Mouse (Mus musculus) midbrain, embryonic 15.5 days (tissue): ENCODE data around the gene Chst3. TPM values are rescaled to one million over a fixed set of nuclear protein-coding genes. Genes with fewer than 3 reads are reported as not detected.
"Not testable (repeated sequence)": the region's sequence is repeated elsewhere in the genome, so short reads cannot be mapped to it uniquely, and the experiment has no call there.

Source experiments
- ATAC-seq: fragments of 200-750 bp; cut with Nextera tagmentation; replicated peaks from 2 replicates; pipeline ENCODE4 v1.8.0; 2017; ENCODE audit warnings: moderate TSS enrichment
- H3K27ac ChIP-seq: fragments of 300-500 bp; sonication (generic); 2 replicates; pipeline ENCODE4 v1.5.1; 2015; ENCODE audit warnings: mild to moderate bottlenecking, inconsistent platforms
- H3K27me3 ChIP-seq: fragments of 300-500 bp; sonication (generic); replicated peaks from 2 replicates; pipeline ENCODE4 v1.6.1; 2015; ENCODE audit warnings: inconsistent platforms
- H3K36me3 ChIP-seq: fragments of 300-500 bp; sonication (generic); replicated peaks from 2 replicates; pipeline ENCODE4 v1.6.1; 2015; ENCODE audit warnings: inconsistent platforms
- H3K4me1 ChIP-seq: fragments of 300-500 bp; sonication (generic); 2 replicates; pipeline ENCODE4 v1.6.1; 2015; ENCODE audit warnings: inconsistent platforms
- H3K4me2 ChIP-seq: fragments of 300-500 bp; sonication (generic); 2 replicates; pipeline ENCODE4 v1.6.1; 2015; ENCODE audit warnings: inconsistent platforms, mild to moderate bottlenecking, moderate library complexity
- H3K4me3 ChIP-seq: fragments of 300-500 bp; sonication (generic); 2 replicates; pipeline ENCODE4 v1.5.1; 2015; ENCODE audit warnings: mild to moderate bottlenecking, inconsistent platforms
- H3K9ac ChIP-seq: fragments of 300-500 bp; sonication (generic); 2 replicates; pipeline ENCODE4 v1.6.1; 2015; ENCODE audit warnings: mild to moderate bottlenecking, inconsistent platforms
- H3K9me3 ChIP-seq: fragments of 300-500 bp; sonication (generic); 2 replicates; pipeline ENCODE4 v1.6.1; 2016; ENCODE audit warnings: inconsistent platforms
- WGBS: fragments of 180-500 bp; shearing (Covaris S2); methylation state at CpG from one replicate; pipeline ENCODE4 v1.1.7; 2015; ENCODE audit warnings: mixed read lengths; 5-methylcytosine and 5-hydroxymethylcytosine counted together
- polyA plus RNA-seq: library from polyadenylated mRNA; unstranded; fragments of >200 nt; fragmentation: Nextera tagmentation; extraction: Ambion mirVana; gene quantifications from 2 replicates; pipeline ENCODE4 v1.2.1, GENCODE M21; 2015

Chst3 gene
- polyA plus RNA-seq, 1 experiment from 2014 or later: 1.1 TPM

DNA sequence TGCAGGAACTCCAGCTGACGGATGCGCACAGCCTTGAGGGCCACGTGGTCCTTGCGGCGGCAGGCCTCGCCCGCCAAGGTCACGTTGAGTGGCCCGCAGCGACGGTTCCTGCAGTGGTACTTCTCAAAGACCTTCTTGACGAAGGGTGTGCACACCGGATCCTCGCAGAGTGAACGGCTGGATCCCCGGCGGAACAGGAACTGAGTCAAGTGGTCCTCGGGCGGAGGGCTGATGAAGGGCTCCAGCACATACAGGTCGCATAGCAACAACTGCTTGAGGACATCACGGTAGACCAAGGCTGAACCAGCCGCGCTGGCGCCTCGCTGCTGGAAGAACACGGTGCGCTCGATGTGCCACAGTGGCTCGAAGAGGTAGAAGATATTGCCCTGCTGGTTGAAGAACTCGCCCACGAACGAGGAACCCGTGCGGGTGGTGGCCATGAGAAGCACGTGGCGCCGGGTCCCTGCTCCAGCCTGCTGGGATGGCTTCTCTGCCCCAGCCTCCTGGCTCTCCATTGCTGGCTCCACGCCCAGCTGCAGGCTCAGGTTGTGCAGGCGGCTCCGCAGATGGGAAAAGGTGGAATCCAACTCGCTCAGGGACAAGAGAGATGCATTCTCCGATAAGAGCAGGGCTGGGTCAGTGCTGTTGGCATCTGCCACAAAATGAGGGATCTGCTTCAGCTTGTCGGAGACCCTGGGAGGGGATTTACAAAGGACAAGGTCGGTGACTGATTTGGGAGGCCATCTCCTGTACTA is 32.7 kb downstream of the Chst3 start:
- Histone ChIP-seq H3K4me3 (no peak overlapping the region), H3K27me3 (no peaks in the 10 kb centered on the region), H3K36me3 (no peaks in the 10 kb centered on the region), H3K4me1 (peaks cover under 1% of the 10 kb centered on the region), H3K9me3 (no peaks in the 10 kb centered on the region), H3K27ac (no peak overlapping the region), H3K9ac (no peak overlapping the region), H3K4me2 (no peak overlapping the region)
- 89% methylated on average over 44 of the region's 44 CpGs for WGBS
- ATAC-seq: no peak

DNA sequence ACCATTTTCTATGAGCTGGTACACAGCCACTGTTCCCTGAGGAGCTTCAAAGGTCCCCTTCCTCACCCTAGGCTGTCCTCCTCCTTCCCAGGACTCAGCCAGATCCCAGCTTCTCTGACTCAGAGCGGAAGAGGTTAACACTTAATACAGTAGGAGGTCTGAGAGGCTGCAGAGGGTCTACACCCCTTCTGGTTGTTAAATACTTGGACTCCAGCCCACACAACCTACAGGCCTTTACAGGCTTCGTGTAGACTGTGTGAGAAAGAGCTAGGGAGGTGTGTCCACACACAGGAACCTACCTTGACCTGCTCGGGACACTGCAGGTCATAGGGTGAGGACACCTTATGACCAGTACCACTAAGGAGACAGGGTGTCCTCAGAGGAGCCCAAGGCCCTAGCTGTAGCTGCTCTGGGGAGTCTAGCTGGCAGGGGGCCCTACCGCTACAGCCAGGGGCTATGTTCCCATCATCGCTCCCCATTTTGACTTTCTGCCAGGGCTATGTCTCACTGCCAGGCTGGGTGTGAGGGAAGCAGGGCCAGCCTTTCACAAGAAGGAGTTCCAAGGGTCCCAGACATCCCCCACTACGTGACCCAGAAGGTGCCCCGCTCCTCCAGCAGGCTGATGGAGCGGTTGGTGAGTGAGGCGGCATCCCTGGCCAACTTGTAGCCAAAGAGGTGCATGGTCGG is 33.9 kb downstream of the Chst3 start:
- WGBS: 84% methylated on average over 10 of the region's 10 CpGs
- Histone ChIP-seq H3K27me3 (no peaks in the 10 kb centered on the region), H3K9me3 (no peaks in the 10 kb centered on the region), H3K4me1 (no peaks in the 10 kb centered on the region), H3K27ac (no peak overlapping the region), H3K9ac (no peak overlapping the region), H3K4me3 (no peak overlapping the region), H3K4me2 (no peak overlapping the region), H3K36me3 (no peaks in the 10 kb centered on the region)
- ATAC-seq: no peak

DNA sequence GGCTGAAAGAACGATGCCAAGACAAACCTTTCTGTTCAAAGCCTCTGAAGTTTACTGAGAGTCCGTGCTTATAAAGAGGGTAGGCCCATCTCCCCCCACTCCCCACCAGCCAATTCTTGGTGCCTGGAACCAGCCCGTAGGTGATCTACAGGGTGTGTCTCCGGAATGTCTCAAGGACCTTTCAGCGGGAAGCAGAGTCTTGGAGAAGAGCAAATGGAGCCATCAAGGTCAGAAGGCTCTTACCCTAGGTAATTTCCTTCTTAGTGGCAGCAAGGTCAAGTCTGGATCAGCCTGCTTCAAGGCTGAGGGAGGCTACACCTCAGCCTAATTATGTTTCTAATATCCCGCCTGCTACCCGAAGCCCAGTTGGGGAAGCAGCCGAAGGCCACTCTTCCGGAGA is 43.8 kb downstream of the Chst3 start:
- ATAC-seq, H3K4me1 ChIP-seq, H3K4me2 ChIP-seq, H3K4me3 ChIP-seq, H3K27ac ChIP-seq, H3K27me3 ChIP-seq, H3K9ac ChIP-seq, H3K36me3 ChIP-seq, H3K9me3 ChIP-seq: not testable (repeated sequence)
- 90% methylated on average over 9 of the region's 9 CpGs for WGBS

DNA sequence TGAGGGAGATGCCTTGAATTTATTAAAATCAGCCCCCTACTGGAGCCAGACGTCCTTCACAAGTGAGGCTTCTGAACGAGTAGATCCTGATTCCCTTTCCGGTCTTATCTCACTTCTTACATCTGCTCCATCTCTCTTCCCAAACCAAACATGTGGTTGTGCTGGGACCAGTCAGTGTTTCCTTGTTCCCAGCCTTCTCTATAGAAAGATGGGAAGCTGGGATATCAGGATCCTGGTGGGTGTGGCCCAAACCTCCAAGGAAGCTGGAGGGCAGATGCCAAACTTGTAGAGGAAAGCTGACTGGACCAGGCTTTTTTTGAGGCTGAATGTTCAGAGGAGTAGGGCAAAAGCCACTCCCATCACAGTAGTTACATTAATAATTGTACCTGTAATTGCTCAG is 44.6 kb downstream of the Chst3 start:
- WGBS: 72% methylated on average over 3 of the region's 3 CpGs
- no peak for ATAC-seq
- H3K4me3 ChIP-seq: no peak overlapping the region

DNA sequence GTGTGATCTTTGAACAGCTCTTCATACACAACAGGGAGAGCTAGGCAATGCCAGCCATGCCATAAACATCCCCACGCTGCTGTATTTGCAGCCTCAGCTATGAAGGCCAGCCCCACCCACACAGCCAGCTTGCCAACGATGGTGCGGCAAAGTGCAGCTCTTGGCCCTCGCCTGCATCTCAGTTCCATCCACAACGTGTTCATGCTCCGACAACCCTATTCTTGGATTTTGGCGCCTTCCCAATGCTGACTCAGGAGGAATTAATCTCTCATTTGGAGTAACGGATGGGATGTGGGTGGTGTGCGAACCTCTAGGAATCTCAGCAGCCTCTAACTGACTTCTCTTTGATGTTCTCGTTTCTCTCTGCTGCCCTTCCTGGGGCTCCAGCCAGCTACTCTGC is 46.0 kb downstream of the Chst3 start:
- Histone ChIP-seq H3K27me3 (no peaks in the 10 kb centered on the region), H3K9ac (no peak overlapping the region), H3K4me3 (no peak overlapping the region), H3K4me1 (no peaks in the 10 kb centered on the region), H3K36me3 (no peaks in the 10 kb centered on the region), H3K27ac (no peak overlapping the region), H3K9me3 (no peaks in the 10 kb centered on the region), H3K4me2 (no peak overlapping the region)
- no peak for ATAC-seq
- 55% methylated on average over 10 of the region's 10 CpGs for WGBS

More for the DNA sequence above, 44.6 kb downstream of the Chst3 start:
- Histone ChIP-seq H3K27ac (no peak overlapping the region), H3K4me1 (no peaks in the 10 kb centered on the region), H3K36me3 (no peaks in the 10 kb centered on the region), H3K9me3 (no peaks in the 10 kb centered on the region), H3K9ac (no peak overlapping the region), H3K4me2 (no peak overlapping the region), H3K27me3 (no peaks in the 10 kb centered on the region)

DNA sequence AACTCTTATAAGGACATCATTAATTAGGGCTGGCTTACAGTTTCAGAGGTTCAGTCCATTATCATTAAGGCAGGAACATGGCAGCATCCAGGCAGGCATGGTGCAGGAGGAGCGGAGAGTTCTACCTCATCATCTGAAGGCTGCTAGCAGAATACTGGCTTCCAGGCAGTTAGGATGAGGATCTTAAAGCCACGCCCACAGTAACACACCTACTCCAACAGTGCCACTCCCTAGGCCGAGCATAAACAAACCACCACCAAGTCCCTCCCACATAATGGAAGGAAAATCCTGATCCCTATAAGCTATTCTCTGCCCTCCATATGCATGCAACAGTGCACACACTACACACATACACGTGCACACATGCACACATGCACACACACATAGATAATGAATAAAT is 46.8 kb downstream of the Chst3 start:
- H3K9ac ChIP-seq: no peak overlapping the region
- ATAC-seq: no peak
- whole genome bisulfite sequencing: 96% methylated on average over 4 of the region's 4 CpGs
- H3K27me3 ChIP-seq: no peaks in the 10 kb centered on the region
- no peak overlapping the region for H3K4me3 ChIP-seq
- no peaks in the 10 kb centered on the region for H3K9me3 ChIP-seq
- H3K4me2 ChIP-seq: no peak overlapping the region
- no peaks in the 10 kb centered on the region for H3K4me1 ChIP-seq
- H3K36me3 ChIP-seq: no peaks in the 10 kb centered on the region
- H3K27ac ChIP-seq: no peak overlapping the region

DNA sequence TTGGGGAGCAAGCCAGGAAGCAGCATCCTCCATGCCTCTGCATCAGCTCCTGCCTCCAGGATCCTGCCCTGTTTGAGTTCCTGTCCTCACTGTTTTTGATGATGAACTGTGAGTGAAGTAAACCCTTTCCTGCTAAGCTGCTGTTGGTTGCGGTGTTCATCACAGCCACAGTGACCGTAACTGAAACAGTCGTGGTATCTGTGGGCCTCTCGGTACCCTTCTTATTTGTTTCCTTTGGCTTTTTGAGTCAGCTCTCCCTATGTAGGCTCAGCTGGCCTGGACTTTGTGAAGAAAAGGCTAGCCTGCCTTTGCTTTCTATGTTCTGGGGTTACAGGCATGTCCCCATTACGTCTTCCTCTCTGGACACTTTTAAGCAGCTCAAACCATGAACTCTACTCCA is 47.7 kb downstream of the Chst3 start:
- H3K36me3 ChIP-seq: no peaks in the 10 kb centered on the region
- ATAC-seq: no peak
- H3K27me3 ChIP-seq: no peaks in the 10 kb centered on the region
- H3K9me3 ChIP-seq: no peaks in the 10 kb centered on the region
- H3K4me2 ChIP-seq: no peak overlapping the region
- H3K27ac ChIP-seq: no peak overlapping the region
- WGBS: 93% methylated on average over 5 of the region's 5 CpGs
- H3K4me1 ChIP-seq: no peaks in the 10 kb centered on the region
- no peak overlapping the region for H3K9ac ChIP-seq
- no peak overlapping the region for H3K4me3 ChIP-seq

DNA sequence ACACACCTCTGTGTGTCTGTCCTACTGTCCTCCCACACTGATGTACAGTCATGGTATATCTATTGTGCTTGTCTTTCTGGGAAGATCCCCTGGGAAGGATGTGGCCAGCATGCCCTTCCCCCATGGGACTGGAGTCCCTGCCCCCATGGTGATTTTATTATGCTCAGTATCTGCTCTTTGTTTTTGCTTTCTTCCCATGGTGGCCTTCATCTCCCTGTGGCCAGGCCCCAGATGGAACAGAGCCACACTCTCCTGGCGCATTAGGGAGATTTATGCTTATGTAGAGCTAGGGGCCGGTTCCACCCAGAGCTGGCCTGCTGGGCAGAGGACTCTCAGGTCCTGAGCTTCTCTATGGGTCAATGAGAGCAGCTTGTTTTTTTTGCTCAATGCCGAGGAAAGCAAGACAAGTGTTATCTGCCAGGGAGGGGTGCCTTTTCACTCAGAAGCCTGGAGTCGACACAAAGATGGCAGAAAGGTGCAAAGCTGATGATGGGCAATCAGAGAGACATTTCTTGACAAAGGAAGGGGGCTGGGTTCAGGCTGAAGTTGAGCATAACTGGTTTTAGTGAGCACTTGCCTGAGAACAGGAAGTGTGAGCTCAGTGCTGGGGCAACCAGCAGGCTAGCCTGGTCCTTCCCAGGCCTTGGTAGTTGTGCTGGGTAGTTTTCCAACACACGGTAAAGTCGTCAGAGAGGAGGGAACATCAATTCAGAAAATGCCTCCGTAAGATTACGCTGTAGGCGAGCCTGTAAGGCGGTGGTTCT is 48.6 kb downstream of the Chst3 start:
- no peaks in the 10 kb centered on the region for H3K36me3 ChIP-seq
- no peak overlapping the region for H3K27ac ChIP-seq
- H3K4me3 ChIP-seq: no peak overlapping the region
- H3K9ac ChIP-seq: no peak overlapping the region
- no peaks in the 10 kb centered on the region for H3K9me3 ChIP-seq
- no peak overlapping the region for H3K4me2 ChIP-seq
- H3K4me1 ChIP-seq: no peaks in the 10 kb centered on the region
- ATAC-seq: no peak
- no peaks in the 10 kb centered on the region for H3K27me3 ChIP-seq
- 82% methylated on average over 10 of the region's 10 CpGs for WGBS

DNA sequence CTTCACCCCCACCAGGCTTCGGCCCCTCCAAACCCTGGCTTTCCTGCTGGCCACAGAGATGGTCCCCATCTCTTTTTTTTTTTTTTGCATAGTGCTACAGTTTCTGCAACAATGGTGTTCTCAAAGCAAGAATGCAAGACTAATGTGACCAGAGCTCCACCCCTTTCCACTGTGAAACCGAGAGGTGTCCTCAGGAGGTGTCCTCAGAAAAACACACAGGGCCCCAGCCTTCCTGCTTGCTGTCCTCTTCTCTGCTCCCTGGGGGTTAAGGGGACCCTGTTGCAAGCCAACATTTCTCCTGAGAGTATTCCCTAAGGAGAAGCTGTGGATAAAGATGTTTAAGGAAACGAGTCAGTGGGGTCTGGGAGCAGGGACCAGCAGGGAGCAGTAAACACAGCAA is 50.1 kb downstream of the Chst3 start:
- 63% methylated on average over 3 of the region's 3 CpGs for WGBS
- Histone ChIP-seq H3K27me3 (no peaks in the 10 kb centered on the region), H3K36me3 (no peaks in the 10 kb centered on the region), H3K4me1 (no peaks in the 10 kb centered on the region), H3K27ac (no peak overlapping the region), H3K9ac (no peak overlapping the region), H3K4me3 (no peak overlapping the region), H3K9me3 (no peaks in the 10 kb centered on the region), H3K4me2 (no peak overlapping the region)
- no peak for ATAC-seq

DNA sequence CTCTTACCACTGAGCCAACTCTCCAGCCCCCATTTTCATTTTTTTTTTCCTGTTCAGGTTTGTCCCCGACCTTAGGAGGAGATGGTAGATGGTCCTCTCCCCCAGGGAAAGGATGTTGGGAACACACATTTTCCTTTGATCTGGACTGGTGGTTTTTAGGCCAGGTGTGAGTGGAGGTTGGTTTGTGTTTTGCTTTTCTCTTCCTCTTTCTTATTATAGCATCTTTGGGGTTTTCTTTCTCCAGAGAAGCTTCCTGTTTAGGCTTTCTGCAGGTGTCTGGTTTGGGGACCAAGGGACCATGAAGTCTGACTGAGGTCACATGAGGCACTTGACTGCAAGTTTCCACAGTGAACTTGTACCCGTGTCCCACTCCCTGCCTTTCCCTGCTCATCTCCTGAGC is 50.8 kb downstream of the Chst3 start:
- Histone ChIP-seq H3K9ac (no peak overlapping the region), H3K4me1 (no peaks in the 10 kb centered on the region), H3K27me3 (no peaks in the 10 kb centered on the region), H3K4me3 (no peak overlapping the region), H3K9me3 (no peaks in the 10 kb centered on the region), H3K4me2 (no peak overlapping the region), H3K36me3 (no peaks in the 10 kb centered on the region), H3K27ac (no peak overlapping the region)
- ATAC-seq: no peak
- 80% methylated on average over 2 of the region's 2 CpGs for WGBS

DNA sequence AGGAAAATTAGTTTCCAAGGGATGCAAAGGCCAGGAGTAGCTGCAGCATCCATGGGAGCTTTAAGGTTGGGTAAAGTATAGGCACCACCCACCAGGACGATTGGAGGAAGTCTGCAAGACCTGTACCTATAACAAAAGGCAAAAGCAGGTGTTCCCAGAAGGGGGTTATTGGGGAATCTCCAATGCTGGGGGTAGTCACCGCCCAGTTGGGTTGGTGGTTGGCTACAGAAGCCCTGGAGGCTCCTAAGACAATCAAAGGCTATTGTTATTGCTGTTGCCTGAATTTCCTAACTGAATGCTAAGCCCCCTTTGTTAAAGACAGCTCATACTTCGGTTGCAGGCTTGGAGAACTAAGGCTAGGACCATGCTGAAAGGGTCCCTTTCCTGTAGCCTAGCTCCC is 53.0 kb downstream of the Chst3 start:
- WGBS: 13% methylated on average over 3 of the region's 3 CpGs
- H3K27me3 ChIP-seq: no peaks in the 10 kb centered on the region
- H3K4me3 ChIP-seq: no peak overlapping the region
- no peaks in the 10 kb centered on the region for H3K4me1 ChIP-seq
- H3K9ac ChIP-seq: no peak overlapping the region
- ATAC-seq: no peak
- H3K27ac ChIP-seq: no peak overlapping the region
- no peak overlapping the region for H3K4me2 ChIP-seq
- no peaks in the 10 kb centered on the region for H3K9me3 ChIP-seq
- no peaks in the 10 kb centered on the region for H3K36me3 ChIP-seq

DNA sequence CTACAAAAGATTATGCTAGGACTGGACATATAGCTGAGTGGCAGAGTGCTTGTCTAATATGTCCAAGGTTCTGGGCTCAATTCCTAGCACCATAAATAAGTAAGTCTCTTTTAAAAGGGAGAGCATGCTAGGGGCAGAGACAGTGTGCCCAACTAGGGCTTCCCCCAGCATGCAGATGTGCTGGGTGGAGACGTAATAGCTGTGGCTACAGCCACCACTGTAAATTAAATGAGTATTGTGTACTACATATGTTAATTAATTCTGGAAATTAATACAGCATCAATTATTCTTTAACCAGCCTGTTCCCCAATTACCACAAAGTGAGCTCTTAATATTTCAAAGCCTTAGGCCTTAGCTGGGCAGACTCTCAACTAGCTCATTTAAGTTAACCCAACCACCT is 54.2 kb downstream of the Chst3 start:
- Histone ChIP-seq H3K9ac (no peak overlapping the region), H3K36me3 (no peaks in the 10 kb centered on the region), H3K4me3 (no peak overlapping the region), H3K9me3 (no peaks in the 10 kb centered on the region), H3K4me1 (no peaks in the 10 kb centered on the region), H3K27ac (no peak overlapping the region), H3K4me2 (no peak overlapping the region), H3K27me3 (no peaks in the 10 kb centered on the region)
- ATAC-seq: no peak
- 68% methylated on average over 1 of the region's 1 CpGs for WGBS

DNA sequence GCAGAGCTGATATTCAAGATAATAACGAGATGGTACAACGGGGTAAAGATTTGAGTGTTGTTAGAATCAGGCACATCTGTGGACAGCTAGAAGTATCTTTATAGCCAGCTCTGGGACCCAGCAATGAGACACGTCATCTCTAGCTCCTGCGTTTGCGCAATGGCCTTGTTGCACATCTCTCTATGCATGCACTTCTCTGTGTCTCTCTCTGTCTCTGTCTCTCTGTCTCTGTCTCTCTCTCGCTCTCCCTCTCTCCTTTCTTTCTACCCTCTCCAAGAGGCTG is 56.1 kb downstream of the Chst3 start:
- ATAC-seq: no peak
- H3K9me3 ChIP-seq: no peaks in the 10 kb centered on the region
- H3K27ac ChIP-seq: no peak overlapping the region
- H3K4me1 ChIP-seq: no peaks in the 10 kb centered on the region
- no peak overlapping the region for H3K4me2 ChIP-seq
- H3K4me3 ChIP-seq: no peak overlapping the region
- WGBS: 96% methylated on average over 6 of the region's 6 CpGs
- H3K27me3 ChIP-seq: no peaks in the 10 kb centered on the region
- H3K36me3 ChIP-seq: no peaks in the 10 kb centered on the region
- H3K9ac ChIP-seq: no peak overlapping the region
